Mouse (Mus musculus) stomach, embryonic 16.5 days (tissue): ENCODE data around the gene Wdr18. TPM values are rescaled to one million over a fixed set of nuclear protein-coding genes. Genes with fewer than 3 reads are reported as not detected.
A peak's percentile ranks its signal among the peaks of the same experiment; 100 is the strongest.
"Not testable (repeated sequence)": the region's sequence is repeated elsewhere in the genome, so short reads cannot be mapped to it uniquely, and the experiment has no call there.

Experiments
- ATAC-seq: fragments of 200-750 bp; cut with Nextera tagmentation; 2 replicates; pipeline ENCODE4 v1.8.0; 2017; ENCODE audit warnings: moderate number of reproducible peaks, moderate TSS enrichment; ENCODE audit not compliant: insufficient read depth, low FRiP score
- H3K27ac ChIP-seq: fragments of 300-500 bp; sonication (generic); 2 replicates; pipeline ENCODE4 v1.5.1; 2014; ENCODE audit warnings: low read length
- H3K27me3 ChIP-seq: fragments of 300-500 bp; sonication (generic); 2 replicates; pipeline ENCODE4 v1.6.1; 2014; ENCODE audit warnings: low read length, control low read depth, mixed read lengths; ENCODE audit not compliant: control insufficient read depth, insufficient read depth
- H3K36me3 ChIP-seq: fragments of 300-500 bp; sonication (generic); 2 replicates; pipeline ENCODE4 v1.6.1; 2014; ENCODE audit warnings: low read length; ENCODE audit not compliant: control insufficient read depth, insufficient read depth
- H3K4me1 ChIP-seq: fragments of 300-500 bp; sonication (generic); 2 replicates; pipeline ENCODE4 v1.6.1; 2014; ENCODE audit warnings: low read length, control low read depth, mixed read lengths; ENCODE audit not compliant: control insufficient read depth, insufficient read depth
- H3K4me2 ChIP-seq: fragments of 300-500 bp; sonication (generic); 2 replicates; pipeline ENCODE4 v1.6.1; 2014; ENCODE audit warnings: low read depth, low read length, mixed read lengths
- H3K4me3 ChIP-seq: fragments of 300-500 bp; sonication (generic); replicated peaks from 2 replicates; pipeline ENCODE4 v1.5.1; 2014; ENCODE audit warnings: mild to moderate bottlenecking, low read length
- H3K9ac ChIP-seq: fragments of 300-500 bp; sonication (generic); 2 replicates; pipeline ENCODE4 v1.6.1; 2014; ENCODE audit warnings: low read length
- H3K9me3 ChIP-seq: fragments of 300-500 bp; sonication (generic); replicated peaks from 2 replicates; pipeline ENCODE4 v1.6.1; 2016; ENCODE audit warnings: low read length, control low read depth; ENCODE audit not compliant: control insufficient read depth
- WGBS: fragments of 180-500 bp; shearing (Covaris S2); extraction: QIAGEN DNeasy Blood & Tissue Kit; methylation state at CpG from one replicate; pipeline ENCODE4 v1.1.7; 2014; 5-methylcytosine and 5-hydroxymethylcytosine counted together
- polyA plus RNA-seq: library from polyadenylated mRNA; unstranded; fragments of >200 nt; fragmentation: Nextera tagmentation; extraction: Ambion mirVana; gene quantifications from 2 replicates; pipeline ENCODE4 v1.2.1, GENCODE M21; 2015

Wdr18 gene
- polyA plus RNA-seq, 1 experiment from 2014 or later, result 86.9 TPM

- Histone ChIP-seq H3K4me3 (no peak overlapping the region), H3K9me3 (no peaks in the 10 kb centered on the region), H3K27ac (no peak overlapping the region), H3K36me3 (peaks cover 3% of the 10 kb centered on the region; the same call in 1 of the 2 replicates), H3K4me2 (no peak overlapping the region), H3K4me1 (peaks cover 2% of the 10 kb centered on the region), H3K9ac (0 out of 2 replicates have a peak overlapping the region, but pooled peaks have one; percentile 25), H3K27me3 (no peaks in the 10 kb centered on the region)
- ATAC-seq, result no peak
- WGBS, result 69% methylated on average over 9 of the region's 9 CpGs
Observed at GRCm38 (mm10) chr10:79955691-79956090, 4.3 kb upstream of the Wdr18 start.

- WGBS, result 40% methylated on average over 4 of the region's 4 CpGs
Observed at GRCm38 (mm10) chr10:79956643-79957154, 3.3 kb upstream of the Wdr18 start.

GRCm38 (mm10) chr10:79958140-79958816, 1.7 kb upstream of the Wdr18 start:
- Histone ChIP-seq H3K36me3 (no peaks in the 10 kb centered on the region), H3K4me1 (peaks cover 7% of the 10 kb centered on the region), H3K9me3 (no peaks in the 10 kb centered on the region), H3K27ac (no peak overlapping the region), H3K4me3 (no peak overlapping the region; the same call in 1 of the 2 replicates), H3K27me3 (no peaks in the 10 kb centered on the region), H3K9ac (peak overlapping the region; percentile 48; the same call in 1 of the 2 replicates), H3K4me2 (peak overlapping the region; percentile 32; the same call in 1 of the 2 replicates)
- no peak for ATAC-seq
- whole genome bisulfite sequencing, result 10% methylated on average over 21 of the region's 21 CpGs

More at GRCm38 (mm10) chr10:79956643-79957154, 3.3 kb upstream of the Wdr18 start:
- no peak overlapping the region for H3K9ac ChIP-seq
- H3K4me1 ChIP-seq, result peaks cover 7% of the 10 kb centered on the region
- no peak overlapping the region for H3K27ac ChIP-seq
- no peaks in the 10 kb centered on the region for H3K9me3 ChIP-seq
- no peaks in the 10 kb centered on the region for H3K27me3 ChIP-seq
- H3K4me2 ChIP-seq, result no peak overlapping the region
- no peaks in the 10 kb centered on the region for H3K36me3 ChIP-seq
- H3K4me3 ChIP-seq, result no peak overlapping the region
- ATAC-seq, result no peak

- not testable (repeated sequence) for H3K27me3 ChIP-seq, H3K4me1 ChIP-seq, H3K36me3 ChIP-seq, H3K27ac ChIP-seq, H3K9me3 ChIP-seq, H3K9ac ChIP-seq, ATAC-seq
- H3K4me3 ChIP-seq, result peak overlapping the region; percentile 96
- peak overlapping the region; percentile 29; the same call in 1 of the 2 replicates for H3K4me2 ChIP-seq
- 30% methylated on average over 10 of the region's 10 CpGs for WGBS
Observed at GRCm38 (mm10) chr10:79959412-79959811, 540 bp upstream of the Wdr18 start.

GRCm38 (mm10) chr10:79960671-79961294, 831 bp downstream of the Wdr18 start:
- Histone ChIP-seq H3K27me3 (no peaks in the 10 kb centered on the region), H3K9me3 (no peaks in the 10 kb centered on the region), H3K36me3 (peaks cover 1% of the 10 kb centered on the region), H3K27ac (no peak overlapping the region), H3K4me2 (peak overlapping the region; percentile 68), H3K9ac (peak overlapping the region; percentile 92), H3K4me1 (peaks cover 7% of the 10 kb centered on the region), H3K4me3 (peak overlapping the region; percentile 96)
- ATAC-seq, result no peak
- WGBS, result 14% methylated on average over 10 of the region's 10 CpGs

GRCm38 (mm10) chr10:79964727-79965126, 4.8 kb downstream of the Wdr18 start:
- 92% methylated on average over 7 of the region's 7 CpGs for WGBS
- H3K9me3 ChIP-seq, result no peaks in the 10 kb centered on the region

GRCm38 (mm10) chr10:79965325-79965724, 5.4 kb downstream of the Wdr18 start:
- Histone ChIP-seq H3K36me3 (peaks cover 18% of the 10 kb centered on the region), H3K4me1 (peaks cover 14% of the 10 kb centered on the region), H3K27me3 (0 out of 2 replicates have a peak, but pooled peaks cover 2% of the 10 kb centered on the region), H3K4me3 (no peak overlapping the region), H3K9ac (no peak overlapping the region), H3K27ac (no peak overlapping the region), H3K4me2 (no peak overlapping the region), H3K9me3 (no peaks in the 10 kb centered on the region)
- no peak for ATAC-seq
- 89% methylated on average over 5 of the region's 5 CpGs for WGBS

More at GRCm38 (mm10) chr10:79964727-79965126, 4.8 kb downstream of the Wdr18 start:
- Histone ChIP-seq H3K27ac (no peak overlapping the region), H3K4me1 (peaks cover 14% of the 10 kb centered on the region), H3K4me3 (no peak overlapping the region), H3K27me3 (0 out of 2 replicates have a peak, but pooled peaks cover under 1% of the 10 kb centered on the region), H3K36me3 (peaks cover 18% of the 10 kb centered on the region), H3K4me2 (no peak overlapping the region), H3K9ac (no peak overlapping the region)
- ATAC-seq, result no peak

- Histone ChIP-seq H3K27ac (no peak overlapping the region), H3K9ac (no peak overlapping the region), H3K4me2 (no peak overlapping the region), H3K4me3 (no peak overlapping the region), H3K9me3 (no peaks in the 10 kb centered on the region), H3K4me1 (peaks cover 18% of the 10 kb centered on the region), H3K27me3 (peaks cover 2% of the 10 kb centered on the region; the same call in 1 of the 2 replicates), H3K36me3 (peaks cover 18% of the 10 kb centered on the region)
- 91% methylated on average over 5 of the region's 5 CpGs for WGBS
- no peak for ATAC-seq
Observed at GRCm38 (mm10) chr10:79966886-79967400, 7.0 kb downstream of the Wdr18 start.

GRCm38 (mm10) chr10:79968181-79968580, 8.2 kb downstream of the Wdr18 start:
- Histone ChIP-seq H3K36me3 (peaks cover 18% of the 10 kb centered on the region), H3K4me2 (no peak overlapping the region), H3K9ac (no peak overlapping the region), H3K4me3 (no peak overlapping the region), H3K9me3 (no peaks in the 10 kb centered on the region), H3K4me1 (peaks cover 18% of the 10 kb centered on the region), H3K27ac (0 out of 2 replicates have a peak overlapping the region, but pooled peaks have one; percentile 38), H3K27me3 (peaks cover 2% of the 10 kb centered on the region; the same call in 1 of the 2 replicates)
- ATAC-seq, result no peak
- WGBS, result 71% methylated on average over 1 of the region's 1 CpGs
